Mouse (Mus musculus) hematopoietic stem cell, adult 5-6 weeks (primary cell): ENCODE results near the gene 4930568D16Rik. TPM values are rescaled to one million over a fixed set of nuclear protein-coding genes. Genes with fewer than 3 reads are reported as not detected.

Experiments
- ATAC-seq, 2 experiments: fragments of 125-278 bp in 1 of 2; replicated peaks in 1 of 2; 2 replicates each; pipeline ENCODE4 v1.8.0; 2016 to 2017; ENCODE audit warnings: inconsistent platforms in 2 of 2, mild to moderate bottlenecking in 2 of 2, moderate number of reproducible peaks in 2 of 2, low read depth in 1 of 2, moderate TSS enrichment in 1 of 2; ENCODE audit not compliant: low FRiP score in 2 of 2, poor library complexity in 2 of 2, severe bottlenecking in 2 of 2, insufficient read depth in 1 of 2, low TSS enrichment in 1 of 2
- total RNA-seq: library from RNA; stranded (forward); fragments of 172-1452, 232-1000 nt; gene quantifications from 2 replicates; pipeline ENCODE4 v1.2.3, GENCODE M21; 2017

The 4930568D16Rik gene
- total RNA-seq, 1 experiment from 2014 or later: not detected

DNA sequence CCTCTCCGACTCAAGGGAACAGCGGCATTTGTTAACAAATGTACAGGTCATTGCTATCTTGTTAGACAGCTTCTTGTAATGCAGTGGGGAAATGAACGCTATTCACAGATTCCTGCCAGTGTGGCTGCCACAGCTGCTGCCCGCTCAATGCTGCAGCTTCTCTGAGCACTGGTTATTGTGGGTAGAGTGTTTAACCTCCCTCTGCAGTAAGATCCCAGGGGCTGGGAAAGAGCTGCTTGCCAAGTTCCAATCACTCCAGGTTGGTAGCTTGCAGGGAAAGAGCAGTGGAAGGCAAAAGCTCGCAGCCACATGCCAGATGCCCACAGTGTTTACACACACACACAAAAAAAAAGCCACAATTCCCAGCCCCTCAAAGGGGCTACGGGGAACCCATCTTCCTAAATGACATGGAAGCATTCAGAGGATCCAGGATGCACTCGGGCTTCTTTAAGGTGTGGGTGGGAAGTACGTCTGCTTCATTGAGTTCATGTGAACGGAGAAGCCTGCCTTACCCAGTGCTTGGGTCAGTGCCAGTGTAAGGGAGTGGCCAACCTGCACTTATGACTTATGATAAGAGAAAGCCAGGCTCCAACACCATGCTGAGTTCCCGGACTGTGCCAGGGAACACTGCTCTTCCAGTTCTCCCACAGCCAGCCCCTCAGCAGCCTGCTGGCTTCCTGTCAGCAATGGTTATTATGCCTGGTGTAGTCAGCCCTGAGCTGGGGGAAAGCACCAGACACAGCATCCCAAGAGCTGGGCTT is 44.9 kb downstream of the 4930568D16Rik start:
- ATAC-seq: no peak

DNA sequence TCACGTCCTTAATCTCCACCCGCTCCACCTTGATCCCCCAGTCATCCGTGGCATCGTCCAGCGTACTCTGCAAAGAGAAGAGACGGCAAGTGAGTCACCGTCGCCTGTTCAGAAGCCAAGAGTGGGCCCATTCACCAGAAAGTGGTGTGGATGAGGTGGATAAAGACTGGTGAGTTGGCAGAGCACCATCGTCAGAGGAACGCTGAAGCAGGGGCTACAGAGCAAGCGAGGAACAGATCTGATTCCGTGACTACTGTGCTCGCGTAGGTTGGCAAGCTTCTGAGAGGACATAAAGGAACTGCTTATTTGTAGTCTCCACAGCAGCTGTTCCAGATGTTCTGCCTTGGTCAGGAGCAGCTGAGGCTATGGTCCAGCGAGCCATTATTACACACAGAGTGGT is 47.1 kb downstream of the 4930568D16Rik start:
- no peak for ATAC-seq

GRCm38 (mm10) chr2:35318405-35318804 is 49.1 kb downstream of the 4930568D16Rik start:
- ATAC-seq: no peak

DNA sequence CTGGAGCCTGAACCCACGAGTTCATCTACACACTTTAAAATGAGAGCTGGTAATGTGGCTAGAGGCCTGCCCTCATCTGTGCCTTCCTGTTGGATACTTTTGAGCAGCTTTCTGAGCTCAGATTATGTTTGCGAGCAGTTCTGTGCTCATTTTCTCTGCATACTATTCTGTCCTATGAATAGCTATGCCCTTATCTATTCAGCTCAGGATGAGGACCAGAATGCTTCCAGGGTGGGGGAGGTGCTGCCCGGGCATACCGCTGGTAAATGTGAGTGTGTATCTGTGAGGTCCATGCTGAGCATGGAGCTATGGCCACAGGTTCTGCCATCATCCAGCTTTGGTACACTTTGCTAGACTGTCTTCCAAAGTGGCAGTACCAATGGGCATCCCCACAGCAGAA is 49.9 kb downstream of the 4930568D16Rik start:
- no peak; a peak in 1 of 4 replicates for ATAC-seq

GRCm38 (mm10) chr2:35314300-35314699 is 53.2 kb downstream of the 4930568D16Rik start:
- no peak; a peak in 1 of 4 replicates for ATAC-seq

GRCm38 (mm10) chr2:35309906-35310493 is 57.5 kb downstream of the 4930568D16Rik start:
- ATAC-seq: no peak

- ATAC-seq: peak in 1 of 2 experiments; percentile 56; a peak in 1 of 4 replicates
Measured at GRCm38 (mm10) chr2:35308166-35308565, 59.4 kb downstream of the 4930568D16Rik start.

Other genes with a start within 250 kb of the 4930568D16Rik start
- 117 and 158 TPM in 2 replicates for gene Rab14, start 166.6 kb downstream of the 4930568D16Rik start, total RNA-seq
- 19.8 and 34.2 TPM in 2 replicates for gene Gsn, start 111.3 kb downstream of the 4930568D16Rik start, total RNA-seq
- 34.7 and 40.0 TPM in 2 replicates for gene Stom, start 30.8 kb downstream of the 4930568D16Rik start, total RNA-seq
- gene 4930402F06Rik, start 29.4 kb upstream of the 4930568D16Rik start, total RNA-seq: not detected in 2 replicates
- 65.5 and 86.1 TPM in 2 replicates for gene Ggta1, start 95.5 kb upstream of the 4930568D16Rik start, total RNA-seq
- 15.0 and 16.9 TPM in 2 replicates for gene Dab2ip, start 190.5 kb upstream of the 4930568D16Rik start, total RNA-seq